Mouse (Mus musculus) spleen, embryonic (tissue): Measurements from ENCODE around the gene Cep55.

Experiments
- CTCF ChIA-PET: fragments of 350-600 bp; sonication (Branson Sonifier 250); formaldehyde crosslinking; loops from one replicate; lab custom pipeline; 2022; lab: Charles Lee

Cep55 gene

DNA sequence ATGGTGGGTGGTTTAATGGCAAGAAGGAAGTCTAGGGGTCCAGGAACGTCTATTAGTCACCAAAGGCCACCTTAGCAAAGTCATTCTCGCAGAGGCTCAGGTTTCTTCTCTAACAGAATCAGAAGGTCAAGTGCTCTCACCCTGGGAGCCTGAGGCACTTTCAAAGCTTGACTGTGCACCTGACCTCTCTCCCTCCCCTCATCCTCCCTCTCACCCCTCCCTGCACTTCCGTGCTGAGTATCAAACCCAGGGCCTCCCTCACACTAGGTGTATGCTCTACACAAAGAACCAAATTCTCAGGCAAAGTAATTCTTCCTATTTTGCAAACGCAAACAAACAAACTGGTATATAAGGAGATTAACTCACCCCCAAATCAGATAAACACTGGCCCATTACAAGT is 41.4 kb downstream of the Cep55 start:
- CTCF ChIA-PET = no interaction called here

DNA sequence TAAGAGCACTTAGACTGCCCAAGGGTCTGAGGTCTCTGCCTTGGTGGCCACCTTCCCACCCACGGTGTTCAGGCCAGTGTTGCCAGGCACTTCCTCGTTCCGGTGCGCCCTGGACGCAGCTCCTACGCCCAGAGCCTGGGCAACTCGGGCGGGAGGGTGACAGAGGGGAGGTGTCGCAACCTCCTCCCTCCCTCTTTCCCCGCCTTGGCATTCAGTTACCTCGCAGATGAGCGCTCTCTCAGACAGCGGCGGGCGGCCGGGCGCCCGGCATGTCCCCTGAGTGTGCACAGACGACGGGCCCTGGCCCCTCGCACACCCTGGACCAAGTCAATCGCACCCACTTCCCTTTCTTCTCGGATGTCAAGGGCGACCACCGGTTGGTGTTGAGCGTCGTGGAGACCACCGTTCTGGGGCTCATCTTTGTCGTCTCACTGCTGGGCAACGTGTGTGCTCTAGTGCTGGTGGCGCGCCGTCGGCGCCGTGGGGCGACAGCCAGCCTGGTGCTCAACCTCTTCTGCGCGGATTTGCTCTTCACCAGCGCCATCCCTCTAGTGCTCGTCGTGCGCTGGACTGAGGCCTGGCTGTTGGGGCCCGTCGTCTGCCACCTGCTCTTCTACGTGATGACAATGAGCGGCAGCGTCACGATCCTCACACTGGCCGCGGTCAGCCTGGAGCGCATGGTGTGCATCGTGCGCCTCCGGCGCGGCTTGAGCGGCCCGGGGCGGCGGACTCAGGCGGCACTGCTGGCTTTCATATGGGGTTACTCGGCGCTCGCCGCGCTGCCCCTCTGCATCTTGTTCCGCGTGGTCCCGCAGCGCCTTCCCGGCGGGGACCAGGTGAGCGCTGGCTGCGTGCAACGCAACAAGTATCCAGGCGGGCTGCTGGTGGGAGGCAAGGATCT is 42.3 kb downstream of the Cep55 start, which contains the start of gene Ffar4:
Ffar4 (plus strand) TSS at position 214 of the 901 bp plus-strand sequence.
- CTCF ChIA-PET = no interaction called here

DNA sequence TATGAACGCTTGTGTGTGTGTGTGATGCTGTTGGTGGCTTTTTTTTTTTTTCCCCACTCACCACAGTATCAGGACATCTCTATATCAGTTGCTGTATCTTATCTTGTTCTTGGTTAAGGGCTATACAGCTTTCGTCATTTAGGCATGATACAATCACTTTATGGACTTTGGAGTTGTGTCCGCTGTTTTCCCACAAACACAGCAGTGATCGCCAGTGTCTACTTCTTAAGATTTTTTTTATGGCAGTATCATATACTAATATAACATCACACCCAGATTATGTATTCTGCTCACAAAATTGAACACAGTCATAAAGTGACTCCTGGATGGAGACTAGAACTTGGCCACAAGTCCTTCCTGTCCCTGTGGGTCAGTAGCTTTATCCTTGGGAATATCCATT is 53.1 kb downstream of the Cep55 start:
- CTCF ChIA-PET = no interaction called here

DNA sequence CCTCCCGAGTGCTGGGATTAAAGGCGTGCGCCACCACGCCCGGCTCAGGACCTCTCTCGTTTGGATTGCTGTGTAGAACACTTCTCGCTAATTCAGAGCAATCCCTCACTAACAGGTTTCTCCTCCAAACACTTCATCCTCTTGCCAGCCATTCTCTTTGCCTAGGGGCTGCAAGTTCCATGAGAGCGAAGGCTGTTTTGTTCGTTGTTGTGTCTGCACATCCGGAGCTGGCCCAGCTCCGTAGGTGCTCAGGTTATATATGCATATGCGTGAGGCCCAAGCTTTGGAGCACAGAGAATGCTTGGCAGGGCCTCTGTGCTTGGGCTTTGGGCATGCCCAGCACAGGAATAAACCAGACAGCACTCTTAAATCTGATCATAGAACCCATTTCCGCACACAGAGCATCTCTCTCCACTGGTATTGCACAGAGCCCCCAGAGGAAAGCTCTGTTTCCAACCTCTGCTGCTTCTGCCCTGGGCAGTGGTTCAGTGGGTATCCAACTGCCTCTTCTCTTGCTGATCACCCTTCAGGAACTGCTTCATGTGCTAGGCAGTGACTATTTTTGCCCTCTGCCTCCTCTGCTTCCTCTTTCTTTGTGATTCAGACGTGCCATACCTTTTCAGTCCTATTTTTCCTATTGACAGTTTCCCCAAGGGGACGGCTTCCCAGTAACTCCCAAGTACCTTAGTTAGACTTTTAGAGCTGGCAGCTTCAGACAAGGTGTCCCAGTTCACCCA is 54.9 kb downstream of the Cep55 start:
- CTCF ChIA-PET = no interaction called here

GRCm38 (mm10) chr19:38111056-38111455 is 56.2 kb downstream of the Cep55 start:
- CTCF ChIA-PET = no interaction called here

- CTCF ChIA-PET = interaction anchor here (0.6 kb wide), 1 partner anchor 111 kb away, joined by 3 read pairs; no protein-coding TSS in a partner anchor
Observed at GRCm38 (mm10) chr19:38112575-38112974, 57.8 kb downstream of the Cep55 start.

DNA sequence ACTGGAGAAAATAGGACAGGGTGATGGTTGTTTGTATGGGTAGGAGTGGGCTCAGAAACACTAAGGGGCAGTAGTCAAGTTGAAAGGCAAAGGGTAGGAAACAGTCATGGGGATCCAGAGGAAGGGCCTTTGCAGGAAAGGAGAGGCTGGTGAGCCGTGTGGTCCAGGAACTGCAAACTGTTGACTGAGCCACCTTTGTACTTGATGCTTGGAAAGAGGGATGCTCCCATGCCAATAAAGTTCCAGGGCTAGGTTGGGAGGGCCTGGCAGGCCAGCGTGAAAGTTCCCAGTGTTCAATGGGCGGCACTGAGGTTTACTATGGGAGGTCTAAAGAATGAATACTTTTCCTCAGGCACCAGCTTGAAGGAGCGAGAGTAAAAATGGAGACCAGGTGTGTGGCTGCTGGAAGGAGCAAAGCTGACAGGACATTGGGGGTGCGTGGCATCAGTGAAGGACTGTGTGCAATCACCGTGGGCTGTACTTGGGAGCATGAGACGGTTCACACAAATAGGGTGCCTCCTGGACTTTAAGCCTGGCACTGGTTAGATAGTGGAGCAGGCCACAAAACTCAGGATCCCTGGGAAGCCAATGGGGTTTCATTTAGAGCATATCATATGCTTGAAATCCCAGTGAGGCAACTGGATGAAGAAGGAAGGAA is 60.2 kb downstream of the Cep55 start:
- CTCF ChIA-PET = no interaction called here

GRCm38 (mm10) chr19:38120123-38120760 is 65.4 kb downstream of the Cep55 start:
- CTCF ChIA-PET = no interaction called here

GRCm38 (mm10) chr19:38123921-38124320 is 69.1 kb downstream of the Cep55 start:
- CTCF ChIA-PET = no interaction called here
